Mouse (Mus musculus): ENCODE results near the gene Csf2rb.
A peak's percentile ranks its signal among the peaks of the same experiment; 100 is the strongest.

The Csf2rb gene

DNA sequence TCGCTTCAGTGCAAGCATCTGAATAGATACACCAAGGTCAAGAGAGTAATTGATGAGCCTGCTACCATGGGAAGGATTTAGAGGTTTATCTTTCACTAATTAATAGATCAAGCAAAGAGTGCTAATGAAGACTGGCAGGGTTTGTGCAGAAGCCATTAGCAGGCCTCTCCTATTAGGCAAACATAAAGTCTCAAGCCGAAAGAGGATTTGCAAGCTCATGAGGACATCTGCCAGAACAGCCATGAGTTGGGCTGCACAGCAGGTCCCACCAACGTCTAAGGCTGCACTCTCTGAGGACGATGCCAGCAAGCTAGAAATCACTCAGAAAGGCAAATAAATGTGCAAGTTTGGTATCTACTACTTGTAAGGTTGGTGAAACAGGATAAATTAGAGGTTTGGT lies 55.2 kb downstream of the Csf2rb start:
- no peak for DNase-seq

- no peak for DNase-seq
Measured at GRCm38 (mm10) chr15:78382115-78382514, 56.6 kb downstream of the Csf2rb start.

DNA sequence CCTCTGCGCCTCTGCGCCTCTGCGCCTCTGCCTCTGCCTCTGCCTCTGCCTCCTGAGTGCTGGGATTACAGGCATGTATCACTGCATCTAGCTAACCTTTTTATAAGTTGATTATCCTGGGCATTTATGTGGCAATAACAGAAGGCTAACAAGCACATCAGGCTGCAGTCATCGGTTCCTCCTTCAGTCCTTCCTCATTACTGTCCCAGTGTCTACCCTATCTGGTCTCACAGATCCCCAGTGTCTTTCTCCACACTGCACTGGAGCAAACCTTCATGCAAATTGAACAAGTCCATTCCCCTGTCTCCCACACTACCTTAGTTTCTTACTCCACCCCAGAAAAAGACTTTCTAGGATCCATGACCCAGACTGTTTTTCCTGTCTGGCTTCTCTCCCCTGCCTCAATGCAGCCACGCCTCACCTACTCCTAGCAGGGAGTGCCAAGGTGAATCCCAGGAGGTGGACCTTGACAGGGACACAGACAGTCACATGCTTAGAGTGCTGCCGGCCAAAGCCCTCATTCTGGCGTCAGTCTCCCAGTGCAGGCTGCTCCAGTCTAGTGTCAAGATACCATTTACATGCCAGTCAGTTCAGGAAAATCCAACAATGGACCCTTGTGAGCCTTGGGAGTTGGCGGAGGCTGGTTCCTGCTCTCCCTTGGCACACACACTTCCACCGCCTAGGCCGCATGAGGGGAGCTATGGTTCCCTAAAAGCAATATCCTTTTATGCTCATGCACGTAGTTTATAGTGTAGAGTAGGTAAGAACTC lies 58.1 kb downstream of the Csf2rb start:
- DNase-seq, result peak; percentile 29

GRCm38 (mm10) chr15:78384220-78385116 lies 58.9 kb downstream of the Csf2rb start:
- no peak for DNase-seq

DNA sequence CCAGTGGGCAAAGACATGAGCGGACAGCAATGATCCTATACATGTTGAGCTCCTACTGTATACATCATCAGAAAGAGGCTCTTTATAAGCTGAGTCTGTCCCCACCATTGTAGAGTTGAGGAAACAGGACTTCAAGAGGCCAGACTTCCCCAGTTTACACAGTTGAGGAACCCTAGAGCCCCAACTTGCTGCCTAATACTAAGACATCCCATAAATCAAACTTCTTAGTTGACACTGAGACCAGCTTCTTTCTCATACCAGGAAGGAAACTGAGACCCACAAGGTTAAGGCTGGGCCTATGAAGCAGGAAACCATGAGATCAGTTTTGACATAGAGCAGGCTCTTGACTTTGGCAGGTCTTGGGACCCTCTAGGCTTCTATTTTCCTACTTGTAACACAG lies 60.0 kb downstream of the Csf2rb start:
- no peak for DNase-seq

GRCm38 (mm10) chr15:78390855-78391254 lies 65.3 kb downstream of the Csf2rb start:
- DNase-seq, result no peak

DNA sequence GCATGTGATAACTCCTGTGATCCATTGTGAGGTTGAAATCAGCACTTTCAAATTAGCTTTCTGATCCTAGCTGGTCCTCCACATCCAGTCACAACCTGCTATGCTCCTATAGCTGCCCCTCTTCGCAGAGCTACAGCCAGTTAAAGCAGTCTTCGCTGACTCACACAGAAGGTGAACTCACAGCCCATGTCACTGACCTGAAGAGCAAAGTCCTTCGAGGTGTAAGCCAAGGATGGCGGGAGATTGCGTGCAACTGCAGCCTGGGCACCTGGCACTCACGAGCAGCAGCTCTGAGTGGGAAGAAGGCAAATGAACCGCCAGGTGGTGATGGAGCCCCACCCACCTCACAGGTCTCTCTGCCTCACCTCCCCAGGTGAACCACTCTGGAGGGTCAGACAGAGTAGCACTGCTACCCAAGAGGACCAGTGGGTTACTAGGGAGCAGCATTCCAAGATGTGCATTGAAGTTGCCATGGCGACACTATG lies 70.0 kb downstream of the Csf2rb start, which contains the start of gene Tex33:
TSS of gene Tex33 (minus strand) at position 435 of the 485 bp plus-strand sequence.
- no peak for DNase-seq

GRCm38 (mm10) chr15:78401345-78401744 lies 75.8 kb downstream of the Csf2rb start:
- no peak for DNase-seq

DNA sequence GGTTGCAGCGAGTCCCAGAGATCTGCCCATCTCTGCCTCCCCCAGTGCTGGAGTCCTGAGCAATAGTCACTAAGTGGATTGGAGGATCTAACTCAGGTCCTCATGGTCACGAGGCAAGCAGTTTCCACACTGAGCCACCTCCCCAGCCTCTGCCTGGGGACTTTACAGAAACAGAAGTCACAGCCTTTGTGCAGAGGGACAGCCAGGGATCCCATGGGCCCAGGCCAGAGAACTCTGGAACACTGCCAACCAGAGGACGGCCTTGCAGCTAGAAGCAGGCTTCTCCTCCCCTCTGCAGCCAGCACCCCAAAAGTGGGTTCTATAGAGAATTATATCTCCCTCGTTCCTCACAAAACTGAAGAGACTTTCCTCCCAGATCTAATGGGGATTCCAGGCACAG lies 76.4 kb downstream of the Csf2rb start:
- DNase-seq, result no peak

GRCm38 (mm10) chr15:78402423-78402822 lies 76.9 kb downstream of the Csf2rb start:
- DNase-seq, result no peak

DNA sequence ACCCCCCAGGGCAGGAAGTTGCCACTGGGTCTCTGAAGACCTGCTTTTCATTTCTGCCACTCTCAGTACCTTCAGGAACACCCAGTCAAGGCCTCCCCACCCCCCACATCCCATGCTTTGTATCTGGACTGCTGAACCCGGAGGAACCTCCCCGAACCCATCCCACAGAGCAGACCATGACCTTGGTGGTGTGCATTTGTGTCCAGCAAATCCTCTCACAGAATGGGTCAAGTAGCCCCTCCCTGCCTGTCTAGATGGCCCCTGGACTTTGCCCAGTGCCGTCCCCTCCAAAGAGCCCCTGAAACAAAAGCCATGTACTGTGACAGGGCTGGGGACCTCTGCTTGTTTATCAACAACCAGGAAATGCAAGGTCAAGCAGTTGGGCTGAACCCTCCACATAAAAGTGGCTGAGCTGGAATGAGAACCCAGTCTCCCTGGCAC lies 77.8 kb downstream of the Csf2rb start:
- DNase-seq, result no peak

Data from right cerebral cortex, postnatal 25 days (tissue).